Mouse (Mus musculus) forebrain, embryonic 15.5 days (tissue): ENCODE measurements around the gene Agfg1. TPM values are rescaled to one million over a fixed set of nuclear protein-coding genes. Genes with fewer than 3 reads are reported as not detected.
A peak's percentile ranks its signal among the peaks of the same experiment; 100 is the strongest.

Experiments used
- ATAC-seq: fragments of 200-750 bp; cut with Nextera tagmentation; replicated peaks from 2 replicates; pipeline ENCODE4 v1.8.0; 2017; ENCODE audit warnings: mild to moderate bottlenecking, moderate TSS enrichment, moderate library complexity
- H3K27ac ChIP-seq: fragments of 300-500 bp; sonication (generic); replicated peaks from 2 replicates; pipeline ENCODE4 v1.5.1; 2015; ENCODE audit warnings: mild to moderate bottlenecking, inconsistent platforms
- H3K27me3 ChIP-seq: fragments of 300-500 bp; sonication (generic); 2 replicates; pipeline ENCODE4 v1.6.1; 2015; ENCODE audit warnings: inconsistent platforms
- H3K36me3 ChIP-seq: fragments of 300-500 bp; sonication (generic); 2 replicates; pipeline ENCODE4 v1.6.1; 2015; ENCODE audit warnings: mild to moderate bottlenecking, inconsistent platforms
- H3K4me1 ChIP-seq: fragments of 300-500 bp; sonication (generic); 2 replicates; pipeline ENCODE4 v1.6.1; 2015; ENCODE audit warnings: inconsistent platforms
- H3K4me2 ChIP-seq: fragments of 300-500 bp; sonication (generic); replicated peaks from 2 replicates; pipeline ENCODE4 v1.6.1; 2015; ENCODE audit warnings: mild to moderate bottlenecking, inconsistent platforms
- H3K4me3 ChIP-seq: fragments of 300-500 bp; sonication (generic); 2 replicates; pipeline ENCODE4 v1.5.1; 2015; ENCODE audit warnings: mild to moderate bottlenecking, inconsistent platforms
- H3K9ac ChIP-seq: fragments of 300-500 bp; sonication (generic); replicated peaks from 2 replicates; pipeline ENCODE4 v1.6.1; 2015; ENCODE audit warnings: mild to moderate bottlenecking, inconsistent platforms
- H3K9me3 ChIP-seq: fragments of 300-500 bp; sonication (generic); 2 replicates; pipeline ENCODE4 v1.6.1; 2016; ENCODE audit warnings: inconsistent platforms
- WGBS: fragments of 180-500 bp; shearing (Covaris S2); methylation state at CpG from one replicate; pipeline ENCODE4 v1.1.7; 2015; ENCODE audit warnings: mixed read lengths; 5-methylcytosine and 5-hydroxymethylcytosine counted together
- polyA plus RNA-seq: library from polyadenylated mRNA; unstranded; fragments of >200 nt; fragmentation: Nextera tagmentation; extraction: Ambion mirVana; gene quantifications from 2 replicates; pipeline ENCODE4 v1.2.1, GENCODE M21; 2015

Gene Agfg1
- polyA plus RNA-seq, 1 experiment from 2014 or later = 36.8 TPM

DNA sequence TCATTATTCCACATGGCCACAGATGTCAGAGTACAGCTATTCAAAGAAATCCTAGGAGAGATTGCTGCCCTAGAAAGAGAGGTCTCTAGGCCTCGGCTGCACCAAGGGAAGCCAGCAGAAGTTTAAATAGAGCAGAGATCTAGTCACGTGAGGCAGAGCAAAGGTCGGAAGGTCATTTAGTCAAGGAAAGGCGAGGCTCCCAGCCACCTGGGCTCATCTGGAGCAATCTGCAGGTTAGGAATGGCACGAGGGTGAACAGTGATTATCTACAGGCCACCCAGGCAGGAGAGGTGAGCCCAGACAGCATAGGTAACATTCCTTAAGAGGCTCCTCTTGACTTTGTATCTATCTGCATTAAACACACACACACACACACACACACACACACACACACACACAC is 12.4 kb upstream of the Agfg1 start:
- Histone ChIP-seq H3K4me3 (no peak overlapping the region), H3K9ac (no peak overlapping the region), H3K4me1 (no peaks in the 10 kb centered on the region), H3K4me2 (no peak overlapping the region), H3K27me3 (no peaks in the 10 kb centered on the region), H3K36me3 (no peaks in the 10 kb centered on the region), H3K9me3 (no peaks in the 10 kb centered on the region), H3K27ac (no peak overlapping the region)
- no peak for ATAC-seq
- WGBS = 67% methylated on average over 5 of the region's 5 CpGs

DNA sequence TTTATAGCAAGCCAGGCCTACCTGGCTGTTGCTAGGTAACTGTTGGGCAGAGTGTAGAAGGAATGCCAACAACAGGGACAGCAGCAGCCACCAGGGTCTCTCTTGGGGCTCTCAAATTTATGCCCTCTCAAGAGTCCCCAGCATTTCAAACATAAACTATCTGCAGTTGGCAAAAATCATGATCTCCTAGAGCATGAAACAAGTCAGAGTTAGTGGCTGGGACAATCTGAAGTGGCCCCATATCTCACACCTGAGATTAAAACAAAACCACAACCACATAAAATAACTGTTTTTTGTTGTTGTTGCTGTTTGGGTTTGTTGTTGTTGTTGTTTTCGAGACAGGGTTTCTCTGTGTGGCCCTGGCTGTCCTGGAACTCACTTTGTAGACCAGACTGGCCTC is 8.5 kb upstream of the Agfg1 start:
- no peaks in the 10 kb centered on the region for H3K4me1 ChIP-seq
- H3K9me3 ChIP-seq = no peaks in the 10 kb centered on the region
- ATAC-seq = no peak
- no peak overlapping the region for H3K4me2 ChIP-seq
- no peaks in the 10 kb centered on the region for H3K36me3 ChIP-seq
- H3K4me3 ChIP-seq = no peak overlapping the region
- WGBS = 100% methylated on average over 1 of the region's 1 CpGs
- no peak overlapping the region for H3K9ac ChIP-seq
- H3K27me3 ChIP-seq = no peaks in the 10 kb centered on the region
- H3K27ac ChIP-seq = no peak overlapping the region

DNA sequence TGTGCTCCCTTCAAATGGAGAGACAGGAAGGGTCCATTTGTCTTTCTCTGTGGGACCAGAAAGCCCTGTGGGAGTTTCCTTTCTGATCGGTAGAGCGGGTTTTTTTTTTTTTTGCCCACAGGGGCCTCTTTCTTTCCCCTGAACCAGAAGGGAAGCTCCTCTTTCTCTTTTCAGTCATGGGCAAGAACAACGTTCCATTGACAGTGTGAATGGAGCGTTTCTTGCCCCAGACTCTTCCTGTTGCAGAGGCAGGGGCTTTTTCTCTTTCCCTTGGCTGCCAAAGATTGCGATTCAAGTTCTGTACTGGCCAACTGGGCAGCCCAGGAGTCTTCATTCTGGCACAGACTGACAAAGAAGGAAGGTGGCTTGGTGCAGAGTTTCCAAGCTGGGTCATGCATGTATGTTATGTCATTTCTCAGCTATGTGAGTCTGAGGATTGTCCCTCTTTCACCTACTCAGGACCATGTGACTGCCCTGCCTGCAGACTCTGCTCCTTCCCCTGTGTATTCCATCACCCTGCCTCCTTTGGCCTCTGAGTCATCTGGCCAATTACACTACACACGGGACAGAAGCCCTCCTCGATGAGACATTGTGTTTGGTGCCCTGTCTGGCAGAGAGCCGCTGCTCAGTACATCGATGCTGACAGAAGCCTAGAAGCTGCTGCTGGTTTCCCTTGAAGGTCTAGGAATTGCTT is 7.6 kb upstream of the Agfg1 start:
- whole genome bisulfite sequencing = 60% methylated on average over 9 of the region's 9 CpGs
- H3K27ac ChIP-seq = no peak overlapping the region
- H3K4me2 ChIP-seq = no peak overlapping the region
- H3K4me3 ChIP-seq = no peak overlapping the region
- H3K27me3 ChIP-seq = no peaks in the 10 kb centered on the region
- H3K9ac ChIP-seq = no peak overlapping the region
- no peaks in the 10 kb centered on the region for H3K36me3 ChIP-seq
- no peaks in the 10 kb centered on the region for H3K9me3 ChIP-seq
- no peak for ATAC-seq
- no peaks in the 10 kb centered on the region for H3K4me1 ChIP-seq

DNA sequence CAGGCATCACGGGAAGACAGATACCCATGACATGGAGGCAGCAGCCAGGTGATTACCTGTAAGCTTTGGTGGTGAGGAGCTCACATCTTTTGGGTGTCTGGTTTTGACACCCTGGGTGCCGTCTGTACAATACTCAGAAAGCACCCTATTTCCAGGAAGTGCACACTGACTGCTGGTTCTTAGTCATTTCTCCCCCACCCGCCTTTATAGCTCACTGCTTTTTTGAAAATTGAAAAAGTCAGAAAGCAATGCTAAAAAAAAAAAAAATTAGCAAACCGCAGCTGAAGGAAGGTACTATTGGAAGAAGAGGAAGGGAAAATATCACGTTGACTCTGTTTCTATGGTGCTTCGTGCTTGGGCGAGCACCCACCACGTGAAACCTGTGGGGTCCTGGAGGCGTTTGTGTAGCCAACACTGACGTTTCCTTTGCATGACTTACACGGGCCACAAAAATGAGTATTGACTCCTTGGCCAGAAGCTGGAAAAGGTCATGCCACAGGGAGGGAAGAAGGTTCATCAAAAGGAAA is 6.7 kb upstream of the Agfg1 start:
- Histone ChIP-seq H3K9me3 (no peaks in the 10 kb centered on the region), H3K4me3 (no peak overlapping the region), H3K4me2 (no peak overlapping the region), H3K27me3 (no peaks in the 10 kb centered on the region), H3K36me3 (no peaks in the 10 kb centered on the region), H3K27ac (no peak overlapping the region), H3K4me1 (no peaks in the 10 kb centered on the region), H3K9ac (no peak overlapping the region)
- ATAC-seq = no peak
- WGBS = 79% methylated on average over 11 of the region's 11 CpGs

DNA sequence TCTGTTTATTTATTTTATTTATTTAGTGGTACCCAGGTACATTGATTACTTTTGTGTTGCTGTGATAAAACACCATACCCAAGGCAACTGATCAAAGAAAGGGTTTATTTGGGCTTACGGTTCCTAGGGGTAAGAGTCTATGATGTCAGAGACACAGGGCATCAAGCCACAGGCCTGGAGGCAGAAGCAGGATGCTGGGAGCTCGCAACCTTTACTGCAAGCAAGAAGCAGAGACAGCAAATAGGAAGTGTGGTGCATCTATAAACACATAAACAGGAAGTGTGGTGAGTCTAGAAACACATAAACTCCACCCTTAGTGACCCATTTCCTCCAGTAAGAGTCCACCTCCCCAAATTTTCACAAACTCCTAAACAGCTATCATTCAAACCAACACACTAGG is 5.8 kb upstream of the Agfg1 start:
- H3K4me2 ChIP-seq = no peak overlapping the region
- H3K27ac ChIP-seq = no peak overlapping the region
- no peak for ATAC-seq
- H3K4me3 ChIP-seq = no peak overlapping the region
- WGBS = 90% methylated on average over 2 of the region's 2 CpGs
- no peaks in the 10 kb centered on the region for H3K36me3 ChIP-seq
- H3K9ac ChIP-seq = no peak overlapping the region
- H3K9me3 ChIP-seq = no peaks in the 10 kb centered on the region
- no peaks in the 10 kb centered on the region for H3K27me3 ChIP-seq
- peaks cover under 1% of the 10 kb centered on the region; the same call in 1 of the 2 replicates for H3K4me1 ChIP-seq

DNA sequence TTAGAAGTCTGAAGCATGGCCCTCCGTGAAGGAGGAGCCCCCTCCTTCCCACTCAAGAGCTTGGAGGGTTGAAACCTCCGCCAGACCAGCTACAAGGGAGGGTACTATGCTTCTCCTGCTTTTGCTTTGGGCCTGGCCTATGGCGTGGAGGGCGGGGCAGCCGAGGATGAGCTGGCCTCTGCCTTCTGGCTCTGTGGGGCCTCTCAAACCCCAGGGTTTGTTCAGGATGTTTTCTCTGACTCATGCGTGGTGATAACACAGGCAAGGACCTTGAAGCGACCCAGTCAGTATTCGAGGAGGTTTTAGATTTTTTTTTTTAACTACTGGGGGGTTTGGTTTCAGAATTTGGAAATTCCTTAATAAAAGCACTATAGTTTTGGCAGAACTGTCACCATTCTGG is 4.7 kb upstream of the Agfg1 start:
- Histone ChIP-seq H3K27ac (no peak overlapping the region), H3K9me3 (no peaks in the 10 kb centered on the region), H3K4me1 (peaks cover 6% of the 10 kb centered on the region), H3K4me3 (no peak overlapping the region), H3K27me3 (no peaks in the 10 kb centered on the region), H3K36me3 (no peaks in the 10 kb centered on the region), H3K4me2 (no peak overlapping the region), H3K9ac (no peak overlapping the region)
- ATAC-seq = no peak
- 71% methylated on average over 8 of the region's 8 CpGs for WGBS

DNA sequence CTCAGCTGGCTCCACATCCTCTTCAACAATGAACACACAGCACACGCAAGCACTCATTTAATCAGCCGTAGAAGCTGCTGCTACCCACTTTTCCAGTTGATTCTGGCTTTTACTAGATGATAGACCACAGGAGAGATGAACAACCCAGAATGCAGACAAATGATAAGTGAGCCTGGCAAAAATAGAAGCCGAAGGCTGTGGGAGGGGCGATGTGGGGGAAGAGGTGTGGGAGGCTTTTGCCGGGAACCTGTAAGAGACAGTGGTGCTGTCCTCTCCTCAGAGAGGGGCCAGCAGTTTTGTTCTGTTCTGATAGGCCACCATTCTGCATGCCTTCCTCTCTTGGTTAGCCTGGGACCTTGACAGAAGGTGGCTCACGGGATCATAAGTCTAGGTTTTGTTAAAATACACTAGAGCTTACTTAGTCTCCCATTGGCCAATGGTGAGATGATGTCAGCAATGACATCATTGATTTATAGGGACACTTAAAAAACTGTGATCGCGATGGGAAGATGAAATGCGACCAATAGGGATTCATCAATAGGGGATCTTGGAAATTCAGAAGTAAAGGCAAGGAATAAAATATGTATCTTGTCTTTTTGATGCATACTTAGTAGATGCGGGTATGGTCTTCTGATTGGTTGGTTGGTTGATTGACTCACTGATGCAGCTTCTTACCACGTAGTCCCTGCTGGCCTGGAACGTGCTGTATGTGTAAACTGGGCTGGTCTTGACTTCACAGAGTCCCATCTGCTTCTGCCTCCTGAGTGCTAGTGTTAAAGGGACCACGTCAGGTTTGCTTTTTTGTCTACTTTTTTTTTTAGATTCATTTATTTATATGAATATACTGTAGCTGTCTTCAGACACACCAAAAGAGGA is 2.7 kb upstream of the Agfg1 start:
- H3K27ac ChIP-seq = no peak overlapping the region
- no peaks in the 10 kb centered on the region for H3K27me3 ChIP-seq
- peaks cover 19% of the 10 kb centered on the region for H3K4me1 ChIP-seq
- no peak overlapping the region for H3K4me3 ChIP-seq
- no peak overlapping the region for H3K4me2 ChIP-seq
- H3K36me3 ChIP-seq = no peaks in the 10 kb centered on the region
- ATAC-seq = no peak
- no peaks in the 10 kb centered on the region for H3K9me3 ChIP-seq
- 81% methylated on average over 13 of the region's 13 CpGs for WGBS
- H3K9ac ChIP-seq = no peak overlapping the region

DNA sequence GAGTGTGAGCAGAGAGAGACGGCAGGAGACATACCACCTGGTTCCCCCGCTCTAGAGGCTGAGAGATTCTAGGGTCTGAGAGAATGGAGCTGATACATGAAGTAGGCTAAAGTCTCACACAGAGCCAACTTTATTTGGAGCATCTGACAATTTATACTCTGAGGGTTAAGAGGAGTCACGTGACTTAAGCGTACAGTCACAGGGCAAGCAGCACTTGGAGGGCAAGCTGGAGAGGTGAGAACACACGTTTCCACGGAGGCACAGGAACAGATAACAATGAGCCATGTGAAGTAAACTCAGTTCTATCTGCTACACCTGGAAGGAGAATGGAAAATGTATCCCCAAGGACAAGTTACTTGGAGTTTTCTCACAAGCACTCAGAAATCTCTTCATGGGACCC is 1.7 kb upstream of the Agfg1 start:
- Histone ChIP-seq H3K9me3 (no peaks in the 10 kb centered on the region), H3K4me2 (no peak overlapping the region), H3K4me3 (no peak overlapping the region), H3K9ac (no peak overlapping the region), H3K36me3 (peaks cover 3% of the 10 kb centered on the region; the same call in 1 of the 2 replicates), H3K27me3 (no peaks in the 10 kb centered on the region), H3K4me1 (peaks cover 26% of the 10 kb centered on the region), H3K27ac (no peak overlapping the region)
- 84% methylated on average over 6 of the region's 6 CpGs for WGBS
- ATAC-seq = no peak

DNA sequence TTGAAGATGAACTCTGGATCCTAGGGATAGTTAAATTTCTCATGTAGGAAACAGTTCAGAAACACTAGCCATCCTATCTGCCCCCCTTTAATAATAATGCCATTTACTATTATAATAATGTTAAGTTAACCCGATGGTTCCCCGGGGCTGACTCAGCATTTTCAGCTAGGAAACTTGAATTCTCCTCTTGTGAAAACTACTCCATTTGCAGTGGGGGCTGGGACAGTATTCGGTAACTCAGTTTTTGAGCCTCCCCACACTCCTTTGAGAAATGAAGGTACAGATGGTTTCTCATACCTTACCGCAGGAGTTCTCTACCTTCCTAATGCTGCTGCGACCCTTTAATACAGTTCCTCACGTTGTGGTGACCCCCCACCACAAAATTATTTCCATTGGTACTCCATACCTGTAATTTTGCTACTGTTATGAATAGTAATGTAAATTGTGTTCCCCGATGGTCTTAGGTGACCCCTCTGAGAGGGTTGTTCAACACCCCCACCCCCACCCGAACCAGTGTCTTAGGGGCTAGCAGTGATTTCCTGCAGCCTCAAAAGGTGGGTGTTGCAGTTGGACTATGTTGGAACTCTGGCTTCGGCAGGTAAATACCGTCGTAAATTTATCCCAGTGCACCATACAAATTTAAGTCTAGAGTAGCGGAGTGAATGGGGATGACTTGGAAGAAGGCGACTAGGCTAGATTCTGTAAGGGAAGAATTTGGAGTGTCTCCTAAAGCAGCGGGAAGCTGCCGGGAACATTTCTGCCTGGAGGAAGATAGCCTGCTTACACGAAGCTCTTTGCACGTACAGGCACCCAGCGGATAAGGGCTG is 601 bp upstream of the Agfg1 start:
- ATAC-seq = peak; percentile 0
- Histone ChIP-seq H3K27me3 (no peaks in the 10 kb centered on the region), H3K27ac (peak overlapping the region; percentile 88), H3K4me3 (peak overlapping the region; percentile 99), H3K9ac (peak overlapping the region; percentile 94), H3K4me2 (peak overlapping the region; percentile 64), H3K4me1 (peaks cover 36% of the 10 kb centered on the region), H3K9me3 (no peaks in the 10 kb centered on the region), H3K36me3 (peaks cover 3% of the 10 kb centered on the region; the same call in 1 of the 2 replicates)
- WGBS = 32% methylated on average over 18 of the region's 18 CpGs

DNA sequence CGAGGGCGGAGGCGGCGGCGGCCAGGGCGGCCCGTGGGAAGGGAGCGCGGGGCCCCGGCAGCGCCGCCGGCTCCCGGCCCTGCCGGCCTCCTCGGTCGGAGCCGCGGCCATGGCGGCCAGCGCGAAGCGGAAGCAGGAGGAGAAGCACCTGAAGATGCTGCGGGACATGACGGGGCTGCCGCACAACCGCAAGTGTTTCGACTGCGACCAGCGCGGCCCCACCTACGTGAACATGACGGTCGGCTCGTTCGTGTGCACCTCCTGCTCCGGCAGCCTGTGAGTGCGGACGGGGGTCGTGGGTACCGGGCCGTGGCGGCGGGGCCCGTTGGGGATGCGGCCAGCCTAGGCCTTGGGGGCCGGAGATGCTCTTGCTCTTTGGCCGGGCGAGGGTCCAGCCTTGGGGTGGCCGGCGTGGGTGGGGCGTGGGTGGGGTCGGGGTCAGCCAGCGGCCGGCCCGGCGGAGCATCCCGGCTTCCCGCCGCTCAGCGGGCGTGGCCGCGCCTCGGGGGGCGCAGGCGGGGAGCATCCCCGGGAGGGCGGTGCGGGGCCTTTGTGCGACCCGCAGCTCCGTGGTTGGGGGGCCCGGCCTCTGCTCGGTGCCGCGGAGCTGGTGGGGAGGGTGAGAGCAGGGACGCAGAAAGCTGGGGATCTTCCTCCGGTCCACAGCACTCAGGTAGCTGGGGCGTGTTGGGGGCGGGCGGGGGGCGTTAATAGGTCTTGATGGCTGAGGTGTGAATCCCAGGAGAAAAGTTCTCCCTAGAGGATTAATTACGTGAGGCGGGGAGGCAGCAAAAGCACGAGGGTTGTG is 535 bp downstream of the Agfg1 start:
- H3K27ac ChIP-seq = peak overlapping the region; percentile 88
- peak overlapping the region; percentile 99 for H3K4me3 ChIP-seq
- WGBS = under 1% methylated on average over 72 of the region's 86 CpGs
- H3K9ac ChIP-seq = peak overlapping the region; percentile 94
- H3K9me3 ChIP-seq = no peaks in the 10 kb centered on the region
- no peaks in the 10 kb centered on the region for H3K27me3 ChIP-seq
- H3K36me3 ChIP-seq = peaks cover 3% of the 10 kb centered on the region; the same call in 1 of the 2 replicates
- ATAC-seq = peak; percentile 80
- peaks cover 39% of the 10 kb centered on the region for H3K4me1 ChIP-seq
- peak overlapping the region; percentile 64 for H3K4me2 ChIP-seq

DNA sequence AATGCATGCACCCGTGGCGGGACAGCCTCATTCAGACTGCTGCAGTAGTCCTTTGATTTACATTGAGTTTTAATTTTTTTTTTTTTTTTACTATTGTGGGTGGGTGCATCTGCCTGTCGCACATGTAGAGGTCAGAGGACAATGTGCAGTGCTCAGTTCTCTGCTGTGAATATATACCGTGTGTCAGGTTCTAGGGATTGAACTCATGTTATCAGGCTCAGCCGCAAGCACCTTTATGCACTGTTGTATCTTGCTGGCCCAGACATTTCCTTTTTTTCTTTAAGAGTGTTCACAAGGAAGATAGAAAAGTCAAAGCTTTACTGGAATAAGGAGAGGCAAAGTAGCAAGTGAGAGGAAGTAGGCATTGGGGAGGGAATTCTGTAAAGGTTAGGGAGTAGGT is 16.4 kb downstream of the Agfg1 start:
- H3K4me1 ChIP-seq = 0 out of 2 replicates have a peak, but pooled peaks cover 9% of the 10 kb centered on the region
- no peak overlapping the region for H3K4me2 ChIP-seq
- no peaks in the 10 kb centered on the region for H3K36me3 ChIP-seq
- H3K27ac ChIP-seq = no peak overlapping the region
- H3K4me3 ChIP-seq = no peak overlapping the region
- no peak for ATAC-seq
- 91% methylated on average over 5 of the region's 5 CpGs for WGBS
- no peaks in the 10 kb centered on the region for H3K9me3 ChIP-seq
- H3K9ac ChIP-seq = no peak overlapping the region
- H3K27me3 ChIP-seq = no peaks in the 10 kb centered on the region
